Mouse (Mus musculus) megakaryocyte, embryonic 14.5 days (primary cell): Measurements from ENCODE around the gene Rapgef5.

Experiments used
- FLI1 ChIP-seq: IDR thresholded peaks from 2 replicates; pipeline ENCODE4 v1.6.1; 2012; ENCODE audit warnings: low read length, inconsistent platforms, mixed read lengths
- GATA1 ChIP-seq: IDR thresholded peaks from 3 replicates; pipeline ENCODE4 v1.6.1; 2012; ENCODE audit warnings: mixed read lengths, low read length, inconsistent platforms, borderline replicate concordance

- TF ChIP-seq GATA1: no peak
- TF ChIP-seq FLI1: no peak
These were observed 144.1 kb downstream of the Rapgef5 start for GRCm38 (mm10) chr12:117660361-117660760.
